Mouse (Mus musculus): Measurements from ENCODE around the gene Isx. TPM values are rescaled to one million over a fixed set of nuclear protein-coding genes. Genes with fewer than 3 reads are reported as not detected.

The Isx gene
- polyA plus RNA-seq, 1 experiment from 2014 or later, result 1.2 TPM

DNA sequence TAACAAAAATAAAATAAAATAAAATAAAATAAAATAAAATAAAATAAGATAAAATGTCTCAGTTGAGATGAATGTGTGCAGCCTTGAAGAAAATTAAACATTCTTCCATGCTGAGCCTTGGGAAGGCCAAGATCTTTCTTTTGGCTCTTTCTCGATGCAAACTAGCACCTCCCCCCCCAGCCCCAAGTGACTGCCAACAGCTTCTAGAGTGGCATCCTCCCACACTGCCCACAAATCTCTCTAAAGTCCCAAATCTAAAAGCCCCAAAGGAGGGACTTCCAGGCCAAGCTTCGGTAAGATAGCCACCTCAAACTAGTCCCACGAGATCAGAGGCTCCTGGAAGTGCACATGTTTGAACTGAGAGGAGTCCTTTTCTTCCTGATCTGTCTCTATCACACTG, 5.7 kb downstream of the Isx start:
- TF ChIP-seq EP300 (optimal IDR thresholded peaks at IDR 0.05) (no peak), CTCF (IDR thresholded peaks at IDR 0.05; ENCODE audit: low read depth) (no peak)
- Histone ChIP-seq H3K27ac (replicated peaks) (no peak overlapping the region), H3K27me3 (ENCODE audit: control insufficient read depth, insufficient read depth, low read length) (no peaks in the 10 kb centered on the region), H3K36me3 (ENCODE audit: control insufficient read depth, insufficient read depth, low read length) (no peaks in the 10 kb centered on the region), H3K9ac (ENCODE audit: low read length) (no peak overlapping the region), H3K4me3 (ENCODE audit: low read depth, low read length) (no peak overlapping the region), H3K4me1 (replicated peaks; ENCODE audit: control insufficient read depth, insufficient read depth) (no peaks in the 10 kb centered on the region), H3K4me2 (replicated peaks; ENCODE audit: low read depth) (no peak overlapping the region), H3K9me3 (ENCODE audit: control insufficient read depth, low read length) (no peaks in the 10 kb centered on the region)
- ATAC-seq (ENCODE audit: low FRiP score, low TSS enrichment) (no peak), DNase-seq (ENCODE audit: low spot score) (no peak)
- 74% methylated on average over 3 of the region's 3 CpGs for WGBS

DNA sequence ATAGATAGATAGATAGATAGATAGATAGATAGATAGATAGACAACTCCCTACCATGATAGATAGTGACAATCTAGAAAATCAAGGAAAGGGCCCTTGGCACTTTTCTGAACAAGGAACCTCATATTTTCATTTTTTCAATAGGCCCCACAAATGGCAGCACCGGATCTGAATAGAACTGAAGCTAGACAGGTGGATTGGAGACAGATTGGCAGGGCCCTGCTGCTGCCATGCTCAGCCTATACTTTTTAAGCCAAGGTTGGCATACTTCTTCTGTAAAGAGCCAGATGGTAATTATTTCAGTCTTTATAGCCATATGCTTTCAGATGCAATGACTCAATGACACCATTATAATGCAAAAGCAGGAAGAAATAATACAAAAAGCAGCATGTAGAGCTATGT, 15.8 kb downstream of the Isx start:
- H3K36me3 ChIP-seq (ENCODE audit: control insufficient read depth, insufficient read depth, low read length), result no peaks in the 10 kb centered on the region
- ATAC-seq (ENCODE audit: low FRiP score, low TSS enrichment), result no peak
- no peaks in the 10 kb centered on the region for H3K4me1 ChIP-seq (replicated peaks; ENCODE audit: control insufficient read depth, insufficient read depth)
- WGBS, result 92% methylated on average over 1 of the region's 1 CpGs
- no peaks in the 10 kb centered on the region for H3K9me3 ChIP-seq (ENCODE audit: control insufficient read depth, low read length)
- no peak overlapping the region for H3K27ac ChIP-seq (replicated peaks)
- TF ChIP-seq CTCF (IDR thresholded peaks at IDR 0.05; ENCODE audit: low read depth), result no peak
- TF ChIP-seq EP300 (optimal IDR thresholded peaks at IDR 0.05), result no peak
- DNase-seq (ENCODE audit: low spot score), result no peak
- no peaks in the 10 kb centered on the region for H3K27me3 ChIP-seq (ENCODE audit: control insufficient read depth, insufficient read depth, low read length)
- H3K9ac ChIP-seq (ENCODE audit: low read length), result no peak overlapping the region
- no peak overlapping the region for H3K4me2 ChIP-seq (replicated peaks; ENCODE audit: low read depth)
- H3K4me3 ChIP-seq (ENCODE audit: low read depth, low read length), result no peak overlapping the region

DNA sequence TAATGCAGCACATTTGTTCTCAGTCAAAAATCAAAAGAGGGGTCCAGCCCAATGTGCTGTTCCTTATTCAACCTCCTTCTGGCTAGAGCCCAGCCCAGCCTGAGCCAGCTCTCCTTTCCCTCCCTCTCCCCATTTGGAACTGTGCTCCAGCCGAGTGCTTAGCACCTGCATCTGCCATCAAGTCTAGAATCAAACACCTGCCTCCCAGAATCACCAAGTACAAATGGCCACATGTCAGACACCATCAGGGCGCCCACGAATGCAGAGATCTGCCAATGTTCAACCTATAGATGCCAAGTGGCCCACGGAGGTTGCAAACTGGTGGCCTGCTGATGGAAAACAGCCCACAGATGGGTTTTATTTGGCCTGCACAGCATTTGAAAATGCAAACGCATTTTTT, 18.1 kb downstream of the Isx start:
- TF ChIP-seq CTCF (IDR thresholded peaks at IDR 0.05; ENCODE audit: low read depth) (no peak), EP300 (optimal IDR thresholded peaks at IDR 0.05) (no peak)
- Histone ChIP-seq H3K27ac (replicated peaks) (no peak overlapping the region), H3K4me3 (ENCODE audit: low read depth, low read length) (no peak overlapping the region), H3K9me3 (ENCODE audit: control insufficient read depth, low read length) (no peaks in the 10 kb centered on the region), H3K36me3 (ENCODE audit: control insufficient read depth, insufficient read depth, low read length) (no peaks in the 10 kb centered on the region), H3K4me2 (replicated peaks; ENCODE audit: low read depth) (no peak overlapping the region), H3K9ac (ENCODE audit: low read length) (no peak overlapping the region), H3K27me3 (ENCODE audit: control insufficient read depth, insufficient read depth, low read length) (no peaks in the 10 kb centered on the region), H3K4me1 (replicated peaks; ENCODE audit: control insufficient read depth, insufficient read depth) (no peaks in the 10 kb centered on the region)
- no peak for ATAC-seq (ENCODE audit: low FRiP score, low TSS enrichment)
- whole genome bisulfite sequencing, result 71% methylated on average over 5 of the region's 5 CpGs
- no peak for DNase-seq (ENCODE audit: low spot score)

GRCm38 (mm10) chr8:74896302-74896701, 23.3 kb downstream of the Isx start:
- no peaks in the 10 kb centered on the region for H3K27me3 ChIP-seq (ENCODE audit: control insufficient read depth, insufficient read depth, low read length)
- no peak overlapping the region for H3K27ac ChIP-seq (replicated peaks)
- H3K4me1 ChIP-seq (replicated peaks; ENCODE audit: control insufficient read depth, insufficient read depth), result no peaks in the 10 kb centered on the region
- 74% methylated on average over 1 of the region's 1 CpGs for WGBS
- H3K9ac ChIP-seq (ENCODE audit: low read length), result no peak overlapping the region
- H3K4me3 ChIP-seq (ENCODE audit: low read depth, low read length), result no peak overlapping the region
- no peaks in the 10 kb centered on the region for H3K36me3 ChIP-seq (ENCODE audit: control insufficient read depth, insufficient read depth, low read length)
- ATAC-seq (ENCODE audit: low FRiP score, low TSS enrichment), result no peak
- DNase-seq (ENCODE audit: low spot score), result no peak
- H3K9me3 ChIP-seq (ENCODE audit: control insufficient read depth, low read length), result no peaks in the 10 kb centered on the region
- TF ChIP-seq EP300 (optimal IDR thresholded peaks at IDR 0.05), result no peak
- no peak for TF ChIP-seq CTCF (IDR thresholded peaks at IDR 0.05; ENCODE audit: low read depth)
- no peak overlapping the region for H3K4me2 ChIP-seq (replicated peaks; ENCODE audit: low read depth)

GRCm38 (mm10) chr8:74897315-74897714, 24.3 kb downstream of the Isx start:
- H3K9ac ChIP-seq (ENCODE audit: low read length), result no peak overlapping the region
- H3K4me3 ChIP-seq (ENCODE audit: low read depth, low read length), result no peak overlapping the region
- H3K27ac ChIP-seq (replicated peaks), result no peak overlapping the region
- WGBS, result 43% methylated on average over 2 of the region's 2 CpGs
- H3K4me2 ChIP-seq (replicated peaks; ENCODE audit: low read depth), result no peak overlapping the region
- H3K9me3 ChIP-seq (ENCODE audit: control insufficient read depth, low read length), result no peaks in the 10 kb centered on the region
- ATAC-seq (ENCODE audit: low FRiP score, low TSS enrichment), result no peak
- no peaks in the 10 kb centered on the region for H3K36me3 ChIP-seq (ENCODE audit: control insufficient read depth, insufficient read depth, low read length)
- no peak for DNase-seq (ENCODE audit: low spot score)
- no peaks in the 10 kb centered on the region for H3K27me3 ChIP-seq (ENCODE audit: control insufficient read depth, insufficient read depth, low read length)
- no peaks in the 10 kb centered on the region for H3K4me1 ChIP-seq (replicated peaks; ENCODE audit: control insufficient read depth, insufficient read depth)
- TF ChIP-seq CTCF (IDR thresholded peaks at IDR 0.05; ENCODE audit: low read depth), result no peak
- no peak for TF ChIP-seq EP300 (optimal IDR thresholded peaks at IDR 0.05)

DNA sequence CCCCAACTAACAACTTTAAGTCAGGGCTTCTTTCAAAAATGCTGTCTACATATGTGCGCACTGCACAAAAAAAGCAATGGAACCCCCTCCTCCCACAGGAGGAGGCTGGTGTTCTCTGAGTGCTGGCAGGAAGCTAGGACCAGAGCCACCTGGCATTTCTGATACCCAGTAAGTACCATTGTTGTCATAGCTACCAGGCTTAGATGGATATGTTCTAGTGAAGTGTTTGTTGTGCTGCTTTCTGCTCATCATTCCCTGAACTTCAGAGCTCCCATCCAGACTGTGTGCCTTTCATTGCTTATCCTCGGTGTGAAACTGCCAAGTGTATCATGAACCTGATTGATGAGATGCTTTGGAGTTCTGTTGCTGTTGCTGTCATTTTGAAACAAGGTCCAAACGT, 26.8 kb downstream of the Isx start:
- H3K27me3 ChIP-seq (ENCODE audit: control insufficient read depth, insufficient read depth, low read length), result no peaks in the 10 kb centered on the region
- no peak overlapping the region for H3K27ac ChIP-seq (replicated peaks)
- no peak for DNase-seq (ENCODE audit: low spot score)
- H3K4me3 ChIP-seq (ENCODE audit: low read depth, low read length), result no peak overlapping the region
- no peaks in the 10 kb centered on the region for H3K9me3 ChIP-seq (ENCODE audit: control insufficient read depth, low read length)
- no peak overlapping the region for H3K4me2 ChIP-seq (replicated peaks; ENCODE audit: low read depth)
- 40% methylated on average over 3 of the region's 3 CpGs for WGBS
- no peaks in the 10 kb centered on the region for H3K4me1 ChIP-seq (replicated peaks; ENCODE audit: control insufficient read depth, insufficient read depth)
- TF ChIP-seq CTCF (IDR thresholded peaks at IDR 0.05; ENCODE audit: low read depth) (no peak), EP300 (optimal IDR thresholded peaks at IDR 0.05) (no peak)
- no peak overlapping the region for H3K9ac ChIP-seq (ENCODE audit: low read length)
- no peak for ATAC-seq (ENCODE audit: low FRiP score, low TSS enrichment)
- H3K36me3 ChIP-seq (ENCODE audit: control insufficient read depth, insufficient read depth, low read length), result no peaks in the 10 kb centered on the region

Measured in stomach, postnatal 0 days (tissue).